Mouse (Mus musculus): ENCODE measurements around the gene Napb. TPM values are rescaled to one million over a fixed set of nuclear protein-coding genes. Genes with fewer than 3 reads are reported as not detected.

Napb gene
- polyA plus RNA-seq, 1 experiment from 2014 or later, result 4.6 TPM

Other genes starting within 250 kb of the Napb start
- gene Nxt1, start 59.9 kb downstream of the Napb start, polyA plus RNA-seq (2015; fragmentation: Nextera tagmentation; extraction: Ambion mirVana), result 89.8 and 97.1 TPM in 2 replicates
- 22.5 and 23.9 TPM in 2 replicates for gene Gzf1, start 51.4 kb downstream of the Napb start, polyA plus RNA-seq (2015; fragmentation: Nextera tagmentation; extraction: Ambion mirVana)
- not detected in 2 replicates for gene Cstl1, start 17.9 kb upstream of the Napb start, polyA plus RNA-seq (2015; fragmentation: Nextera tagmentation; extraction: Ambion mirVana)
- not detected in 2 replicates for gene Cst11, start 39.0 kb upstream of the Napb start, polyA plus RNA-seq (2015; fragmentation: Nextera tagmentation; extraction: Ambion mirVana)
- gene 8030411F24Rik, start 49.5 kb upstream of the Napb start, polyA plus RNA-seq (2015; fragmentation: Nextera tagmentation; extraction: Ambion mirVana), result not detected in 2 replicates
- not detected in 2 replicates for gene Cst12, start 56.9 kb upstream of the Napb start, polyA plus RNA-seq (2015; fragmentation: Nextera tagmentation; extraction: Ambion mirVana)
- gene Cst8, start 66.3 kb upstream of the Napb start, polyA plus RNA-seq (2015; fragmentation: Nextera tagmentation; extraction: Ambion mirVana), result not detected in 2 replicates
- not detected in 2 replicates for gene Cst13, start 87.6 kb upstream of the Napb start, polyA plus RNA-seq (2015; fragmentation: Nextera tagmentation; extraction: Ambion mirVana)
- not detected in 2 replicates for gene Cst9, start 102.7 kb upstream of the Napb start, polyA plus RNA-seq (2015; fragmentation: Nextera tagmentation; extraction: Ambion mirVana)
- gene 9230104L09Rik, start 132.6 kb upstream of the Napb start, polyA plus RNA-seq (2015; fragmentation: Nextera tagmentation; extraction: Ambion mirVana), result not detected in 2 replicates
- gene Cst3, start 143.2 kb upstream of the Napb start, polyA plus RNA-seq (2015; fragmentation: Nextera tagmentation; extraction: Ambion mirVana), result 386 and 403 TPM in 2 replicates

Data from limb, embryonic 13.5 days (tissue).